Comparison of ENCODE assay signal across 11 mouse cellular contexts in the genomic region with DNA sequence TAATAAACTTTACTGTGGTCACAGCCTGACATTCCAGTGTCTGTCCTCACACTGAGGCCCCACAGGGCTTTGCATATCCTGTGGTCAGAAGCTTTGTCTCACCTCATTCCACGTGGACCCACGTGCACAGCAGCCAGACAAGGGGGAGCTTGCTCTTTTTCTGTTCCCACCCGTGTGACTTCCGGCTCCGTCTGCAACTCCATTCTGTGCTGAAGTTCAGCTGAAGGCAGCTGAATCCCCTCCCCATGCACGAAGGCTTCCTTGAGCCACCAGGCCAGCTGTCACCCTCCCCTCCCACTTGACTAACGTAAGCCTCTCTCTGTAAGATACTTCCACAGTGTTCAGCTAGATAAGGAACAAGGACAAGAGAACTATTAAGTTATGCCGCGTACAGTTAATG.
DNase-seq lines count a peak whose midpoint lies in the region; ATAC-seq and TF ChIP-seq lines count a peak whose summit lies in the region.
"Had no signal": no experiment of that assay in that cellular context is flagged by ENCODE, and none has a peak within 500 bp of the region (broad histone marks: within the 10 kb centered on the region; RNA-seq: fewer than 3 reads in every experiment).

No protein-coding gene starts in this region.

- H3K9me3 ChIP-seq in lung, embryonic 16.5 days (ENCODE audit: control insufficient read depth, low read length), result no peaks in the 10 kb centered on the region
- no peaks in the 10 kb centered on the region for H3K9me3 ChIP-seq in forebrain, embryonic 10.5 days
- H3K9me3 ChIP-seq: embryonic facial prominence, embryonic 15.5 days had no signal

- no peak for TF ChIP-seq CTCF in lung, adult 2 months (IDR thresholded peaks at IDR 0.05; ENCODE audit: insufficient read depth, low read length)
- 0 out of 2 replicates have a peak, but pooled peaks have one; percentile 37 for TF ChIP-seq CTCF in thymus, adult 2 months (IDR thresholded peaks at IDR 0.05; ENCODE audit: borderline replicate concordance, control insufficient read depth, extremely low read depth, insufficient read depth, low read length, poor library complexity)

- TF ChIP-seq POLR2A in lung, adult 2 months (IDR thresholded peaks at IDR 0.05; ENCODE audit: borderline replicate concordance, extremely low read depth, low read depth, low read length), result no peak
- no peak for TF ChIP-seq POLR2A in thymus, adult 2 months (IDR thresholded peaks at IDR 0.05; ENCODE audit: control insufficient read depth, extremely low read depth, insufficient read depth, low read length, poor library complexity)

- H3K36me3 ChIP-seq in lung, embryonic 16.5 days (ENCODE audit: control insufficient read depth, insufficient read depth, low read length), result no peaks in the 10 kb centered on the region
- no peaks in the 10 kb centered on the region for H3K36me3 ChIP-seq in thymus, adult 2 months (ENCODE audit: control insufficient read depth, insufficient read depth, low read length)
- no peaks in the 10 kb centered on the region for H3K36me3 ChIP-seq in forebrain, embryonic 10.5 days (replicated peaks)
- H3K36me3 ChIP-seq: embryonic facial prominence, embryonic 15.5 days had no signal

- no peak overlapping the region for H3K4me2 ChIP-seq in lung, embryonic 16.5 days (ENCODE audit: low read depth, low read length)
- H3K4me2 ChIP-seq: embryonic facial prominence, embryonic 15.5 days had no signal

- 0 out of 2 replicates have a peak overlapping the region, but pooled peaks have one; percentile 17 for H3K9ac ChIP-seq in lung, embryonic 16.5 days (ENCODE audit: low read length)
- H3K9ac ChIP-seq: embryonic facial prominence, embryonic 15.5 days had no signal

- WGBS in lung, embryonic 16.5 days, result 8% methylated on average over 9 of the region's 9 CpGs
- 18% methylated on average over 9 of the region's 9 CpGs for WGBS in lung, adult 2 months
- WGBS in thymus, adult 2 months, result 6% methylated on average over 9 of the region's 9 CpGs
- 61% methylated on average over 9 of the region's 9 CpGs for WGBS in forebrain, embryonic 10.5 days

- peak; percentile 67 for ATAC-seq in lung, embryonic 16.5 days (ENCODE audit: low read depth)

- H3K27me3 ChIP-seq in lung, embryonic 16.5 days (ENCODE audit: control insufficient read depth, insufficient read depth, low read depth, low read length), result no peaks in the 10 kb centered on the region
- H3K27me3 ChIP-seq in thymus, adult 2 months (ENCODE audit: control insufficient read depth, insufficient read depth, low read length), result no peaks in the 10 kb centered on the region
- no peaks in the 10 kb centered on the region for H3K27me3 ChIP-seq in forebrain, embryonic 10.5 days (ENCODE audit: poor library complexity, severe bottlenecking)
- H3K27me3 ChIP-seq: embryonic facial prominence, embryonic 15.5 days had no signal

- DNase-seq in embryo, embryonic 10 days (ENCODE audit: low spot score), result peak; percentile 33
- DNase-seq in embryo, embryonic 9.5 days (ENCODE audit: extremely low spot score), result no peak
- no peak for DNase-seq in lung, adult 2 months
- peak; percentile 35 for DNase-seq in liver
- peak; percentile 72 for DNase-seq in thymus, adult 2 months
- no peak for DNase-seq in forebrain, embryonic 10.5 days (ENCODE audit: extremely low spot score, low spot score)
- no peak for DNase-seq in frontal cortex, postnatal 36 days (ENCODE audit: low spot score in 2 of 2)
- DNase-seq: kidney, adult 2 months; spleen, adult 18-20 months had no signal

- H3K27ac ChIP-seq in lung, embryonic 16.5 days (ENCODE audit: low read length), result no peak overlapping the region
- H3K27ac ChIP-seq in thymus, adult 2 months (ENCODE audit: control insufficient read depth, insufficient read depth, low read length), result no peak overlapping the region
- no peak overlapping the region for H3K27ac ChIP-seq in forebrain, embryonic 10.5 days
- H3K27ac ChIP-seq: embryonic facial prominence, embryonic 15.5 days had no signal

- H3K4me1 ChIP-seq in lung, embryonic 16.5 days (replicated peaks; ENCODE audit: control insufficient read depth, insufficient read depth, low read length), result peaks cover 22% of the 10 kb centered on the region
- H3K4me1 ChIP-seq in lung, adult 2 months (ENCODE audit: control insufficient read depth, insufficient read depth, low read length), result peaks cover 6% of the 10 kb centered on the region
- H3K4me1 ChIP-seq in thymus, adult 2 months (replicated peaks; ENCODE audit: control insufficient read depth, insufficient read depth, low read length), result peaks cover 12% of the 10 kb centered on the region
- H3K4me1 ChIP-seq in forebrain, embryonic 10.5 days, result peaks cover 5% of the 10 kb centered on the region

- no peak overlapping the region for H3K4me3 ChIP-seq in lung, embryonic 16.5 days (ENCODE audit: low read length)
- no peak overlapping the region for H3K4me3 ChIP-seq in lung, adult 2 months (replicated peaks; ENCODE audit: extremely low read depth, low read depth, low read length)
- H3K4me3 ChIP-seq in thymus, adult 2 months (ENCODE audit: control insufficient read depth, insufficient read depth, low read length), result no peak overlapping the region
- H3K4me3 ChIP-seq in forebrain, embryonic 10.5 days, result no peak overlapping the region
- H3K4me3 ChIP-seq: embryonic facial prominence, embryonic 15.5 days had no signal

Comparison
In these comparisons a context has a peak if more than half of its experiments do, and no peak if none do; other contexts are left out.
1. DNase-seq: peak in embryo, embryonic 10 days (single experiment), liver (single experiment) and thymus, adult 2 months (single experiment); none in embryo, embryonic 9.5 days (single experiment), lung, adult 2 months (single experiment), forebrain, embryonic 10.5 days (single experiment) and frontal cortex, postnatal 36 days (0 of 2).